Mouse (Mus musculus): Measurements from ENCODE around the gene Ctsk.

DNA sequence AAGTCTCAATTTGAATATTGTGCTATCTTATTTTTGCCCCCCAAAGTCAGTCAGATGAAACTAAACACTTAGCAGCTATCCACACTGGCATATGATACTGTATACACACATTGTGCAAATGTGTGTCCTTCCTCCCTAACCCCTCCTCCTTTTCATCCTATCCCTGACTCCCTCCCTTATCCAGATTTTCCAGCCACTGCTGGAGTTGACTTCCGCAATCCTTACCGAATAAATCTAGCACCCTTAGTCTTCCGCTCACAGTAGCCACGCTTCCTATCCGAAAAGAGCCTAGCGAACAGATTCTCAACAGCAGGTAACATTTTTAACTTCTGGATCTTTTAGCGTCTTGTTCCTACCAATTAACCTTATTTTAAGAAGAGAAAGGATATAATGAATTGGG is at the start of gene Ctsk:
- TF ChIP-seq EP300 (IDR thresholded peaks at IDR 0.05; ENCODE audit: low read length) (no peak), CTCF (conservative IDR thresholded peaks at IDR 0.05 in 1 of 2, IDR thresholded peaks at IDR 0.05 in 1 of 2; ENCODE audit: low read depth in 2 of 2, low read length in 2 of 2) (no peak), UBTF (IDR thresholded peaks at IDR 0.05; ENCODE audit: low read depth, low read length) (no peak), MAFK (IDR thresholded peaks at IDR 0.05; ENCODE audit: insufficient replicate concordance, low read length) (no peak), E2F4 (IDR thresholded peaks at IDR 0.05; ENCODE audit: insufficient replicate concordance, low read depth, low read length) (no peak), IRF4 (IDR thresholded peaks at IDR 0.05; ENCODE audit: low read depth, low read length) (no peak)

All from CH12.LX (cell line).